In genomic region chr19:53127320-53128291, GRCm38 (mm10) we compare ENCODE assay signal across 11 mouse cellular contexts. TPM values are rescaled to one million over a fixed set of nuclear protein-coding genes. Genes with fewer than 3 reads are reported as not detected.
DNase-seq lines count a peak whose midpoint lies in the region; ATAC-seq lines count a peak whose summit lies in the region.
"Had no signal": no experiment of that assay in that cellular context is flagged by ENCODE, and none has a peak within 500 bp of the region (broad histone marks: within the 10 kb centered on the region; RNA-seq: fewer than 3 reads in every experiment).

No protein-coding gene starts in this region.

- no peak for ATAC-seq in heart, embryonic 12.5 days (ENCODE audit: insufficient number of reproducible peaks, low FRiP score)
- peak; percentile 79 for ATAC-seq in intestine, embryonic 15.5 days
- no peak for ATAC-seq in limb, embryonic 12.5 days (ENCODE audit: insufficient number of reproducible peaks, insufficient read depth, low FRiP score, low TSS enrichment, low read depth)
- no peak for ATAC-seq in erythroblast, adult 5-6 weeks (replicated peaks; ENCODE audit: low FRiP score, poor library complexity, severe bottlenecking)
- ATAC-seq: inflammation-experienced regulatory T-cells, adult 6 months had no signal

- H3K27ac ChIP-seq in heart, embryonic 12.5 days (ENCODE audit: poor library complexity, severe bottlenecking), result peak overlapping the region; percentile 46
- H3K27ac ChIP-seq in intestine, embryonic 15.5 days, result peak overlapping the region; percentile 72
- no peak overlapping the region for H3K27ac ChIP-seq in limb, embryonic 12.5 days
- H3K27ac ChIP-seq: embryonic facial prominence, embryonic 12.5 days; limb, embryonic 15.5 days had no signal

- WGBS in heart, embryonic 12.5 days, result 25% methylated on average over 18 of the region's 18 CpGs
- 29% methylated on average over 18 of the region's 18 CpGs for WGBS in intestine, embryonic 15.5 days
- WGBS in limb, embryonic 12.5 days, result 14% methylated on average over 18 of the region's 18 CpGs

- no peaks in the 10 kb centered on the region for H3K36me3 ChIP-seq in heart, embryonic 12.5 days
- H3K36me3 ChIP-seq in intestine, embryonic 15.5 days, result no peaks in the 10 kb centered on the region
- H3K36me3 ChIP-seq in limb, embryonic 12.5 days, result no peaks in the 10 kb centered on the region
- H3K36me3 ChIP-seq: embryonic facial prominence, embryonic 12.5 days; limb, embryonic 15.5 days had no signal

- peaks cover 73% of the 10 kb centered on the region for H3K4me1 ChIP-seq in heart, embryonic 12.5 days (replicated peaks)
- H3K4me1 ChIP-seq in intestine, embryonic 15.5 days (replicated peaks), result peaks cover 16% of the 10 kb centered on the region
- peaks cover 17% of the 10 kb centered on the region for H3K4me1 ChIP-seq in limb, embryonic 12.5 days (replicated peaks)

- no peak for DNase-seq in heart, adult 8-10 months (ENCODE audit: low spot score)
- DNase-seq in ZHBTc4 (ENCODE audit: low read depth, low spot score), result peak; percentile 43
- DNase-seq in right cerebral cortex, adult 18-20 months, result no peak
- no peak for DNase-seq in adipocyte (ENCODE audit: low spot score)

- no peak overlapping the region for H3K4me3 ChIP-seq in heart, embryonic 12.5 days
- no peak overlapping the region for H3K4me3 ChIP-seq in intestine, embryonic 15.5 days (replicated peaks)
- no peak overlapping the region for H3K4me3 ChIP-seq in limb, embryonic 12.5 days (replicated peaks)
- H3K4me3 ChIP-seq: embryonic facial prominence, embryonic 12.5 days; limb, embryonic 15.5 days had no signal

- H3K9me3 ChIP-seq in heart, embryonic 12.5 days (replicated peaks), result no peaks in the 10 kb centered on the region
- no peaks in the 10 kb centered on the region for H3K9me3 ChIP-seq in intestine, embryonic 15.5 days
- no peaks in the 10 kb centered on the region for H3K9me3 ChIP-seq in limb, embryonic 12.5 days
- H3K9me3 ChIP-seq: embryonic facial prominence, embryonic 12.5 days; limb, embryonic 15.5 days had no signal

- H3K9ac ChIP-seq in heart, embryonic 12.5 days, result no peak overlapping the region
- H3K9ac ChIP-seq in intestine, embryonic 15.5 days, result no peak overlapping the region
- H3K9ac ChIP-seq in limb, embryonic 12.5 days (replicated peaks), result no peak overlapping the region
- H3K9ac ChIP-seq: embryonic facial prominence, embryonic 12.5 days; limb, embryonic 15.5 days had no signal

- H3K4me2 ChIP-seq in heart, embryonic 12.5 days, result no peak overlapping the region
- peak overlapping the region; percentile 35 for H3K4me2 ChIP-seq in intestine, embryonic 15.5 days (replicated peaks)
- peak overlapping the region; percentile 35 for H3K4me2 ChIP-seq in limb, embryonic 12.5 days
- H3K4me2 ChIP-seq: embryonic facial prominence, embryonic 12.5 days; limb, embryonic 15.5 days had no signal

- H3K27me3 ChIP-seq in heart, embryonic 12.5 days (replicated peaks), result no peaks in the 10 kb centered on the region
- no peaks in the 10 kb centered on the region for H3K27me3 ChIP-seq in intestine, embryonic 15.5 days (replicated peaks)
- H3K27me3 ChIP-seq in limb, embryonic 12.5 days, result peaks cover 15% of the 10 kb centered on the region; the same call in 1 of the 2 replicates
- H3K27me3 ChIP-seq: embryonic facial prominence, embryonic 12.5 days; limb, embryonic 15.5 days had no signal

RNA-seq across cellular contexts. Expression of gene Add3, which starts 12.6 kb away (rescaled TPM):
- polyA plus RNA-seq in heart, embryonic 12.5 days (2016; fragmentation: Nextera tagmentation; extraction: Ambion mirVana), result 154 and 157 TPM in 2 replicates
- 10 to 100 TPM; 35.7 to 51.4 (median 39.9) TPM for total RNA-seq in heart, adult 8-10 months (2022)
- 119 and 133 TPM in 2 replicates for polyA plus RNA-seq in intestine, embryonic 15.5 days (2015; fragmentation: Nextera tagmentation; extraction: Ambion mirVana)
- polyA plus RNA-seq in limb, embryonic 12.5 days (2016; fragmentation: Nextera tagmentation; extraction: Ambion mirVana), result 80.5 and 83.8 TPM in 2 replicates
- 38.0 and 46.8 TPM in 2 replicates for total RNA-seq in erythroblast, adult 5-6 weeks (2015; ENCODE audit: low replicate concordance)
- 35.1 and 35.5 TPM in 2 replicates for total RNA-seq in erythroblast, adult 5-6 weeks (2017; ENCODE audit: low replicate concordance)
